Mouse (Mus musculus) liver, postnatal 0 days (tissue): ENCODE data around the gene Akt1s1.

Source experiments
- CTCF ChIP-seq: sonication (generic); IDR thresholded peaks from 2 replicates; pipeline ENCODE4 v1.5.1; 2016; ENCODE audit warnings: antibody characterized with exemption, low read depth
- EP300 ChIP-seq: IDR thresholded peaks from 2 replicates; pipeline ENCODE4 v1.6.1; 2016; ENCODE audit warnings: antibody characterized with exemption, low read depth, mild to moderate bottlenecking

GRCm38 (mm10) chr7:44860576-44861428, 12.0 kb downstream of the Akt1s1 start:
- TF ChIP-seq CTCF (peak; percentile 96), EP300 (no peak)
